Mouse (Mus musculus): ENCODE data around the gene Ugcg.

The Ugcg gene

GRCm38 (mm10) chr4:59188802-59189545, at the start of gene Ugcg:
Gene Ugcg, plus strand, starts transcription at chr4:59189257.
- DNase-seq (ENCODE audit: low spot score in 2 of 2), result peak; percentile 49 to 51

DNA sequence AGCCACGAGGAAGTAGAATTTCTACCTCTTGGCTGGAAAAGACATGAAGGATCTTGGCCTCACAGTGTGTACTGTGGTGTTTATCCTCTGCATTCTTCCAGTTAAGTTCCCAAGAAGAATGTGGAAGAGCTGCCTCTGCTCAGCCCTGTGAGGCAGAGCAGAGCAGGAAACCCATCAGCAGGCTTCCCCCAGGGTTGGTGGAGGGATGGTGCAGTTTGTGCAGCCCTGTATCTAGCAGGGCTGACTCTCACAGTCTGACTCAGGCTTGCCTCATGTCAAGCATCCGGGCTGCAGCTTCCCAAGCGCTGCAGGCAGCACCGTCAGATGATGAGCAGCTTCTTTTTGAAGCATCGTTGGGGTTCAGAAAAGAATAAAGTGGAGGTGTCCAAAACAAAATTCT, 40.0 kb upstream of the Ugcg start:
- no peak for DNase-seq (ENCODE audit: low spot score in 2 of 2)

GRCm38 (mm10) chr4:59150907-59151306, 38.1 kb upstream of the Ugcg start:
- no peak for DNase-seq (ENCODE audit: low spot score in 2 of 2)

DNA sequence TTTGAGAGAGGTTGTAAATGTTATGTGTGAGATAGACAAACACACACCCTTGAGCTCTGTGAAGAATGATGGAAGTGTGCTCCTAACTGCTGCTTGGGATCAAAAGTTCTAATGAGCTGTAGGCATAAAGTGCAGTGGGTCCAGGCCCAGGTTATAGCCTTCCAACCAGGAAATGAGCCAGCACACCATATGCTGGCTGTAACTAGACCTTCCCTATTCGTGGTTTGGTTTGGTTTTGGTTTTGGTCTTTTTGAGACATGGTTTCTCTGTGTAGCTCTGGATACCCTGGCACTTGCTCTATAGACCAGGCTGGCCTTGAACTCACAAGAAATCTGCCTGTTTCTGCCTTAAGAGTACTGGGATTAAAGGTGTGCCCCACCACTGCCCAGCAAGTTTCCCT, 37.1 kb upstream of the Ugcg start:
- no peak for DNase-seq (ENCODE audit: low spot score in 2 of 2)

- DNase-seq (ENCODE audit: low spot score in 2 of 2), result no peak
These were observed 32.0 kb upstream of the Ugcg start for GRCm38 (mm10) chr4:59156897-59157592.

DNA sequence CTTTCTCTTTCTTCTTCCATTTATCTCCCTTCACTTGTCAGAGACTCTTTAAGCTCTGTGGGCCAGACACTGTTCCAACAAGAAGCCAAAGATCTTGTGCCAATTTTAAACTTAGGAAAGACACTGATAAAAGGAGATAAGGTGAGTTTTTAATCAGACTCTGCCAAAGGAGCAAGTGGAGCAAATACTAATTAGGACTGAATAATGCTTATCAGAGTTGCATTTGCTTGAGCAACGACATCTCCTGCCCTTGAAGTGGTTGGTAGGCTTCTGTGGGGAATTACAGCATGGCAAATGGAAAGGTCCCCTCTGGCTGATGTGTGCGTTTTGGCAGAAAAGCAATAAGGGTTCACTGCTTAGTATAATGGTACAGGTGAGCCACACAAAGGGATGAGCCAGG, 31.4 kb upstream of the Ugcg start:
- no peak for DNase-seq (ENCODE audit: low spot score in 2 of 2)

DNA sequence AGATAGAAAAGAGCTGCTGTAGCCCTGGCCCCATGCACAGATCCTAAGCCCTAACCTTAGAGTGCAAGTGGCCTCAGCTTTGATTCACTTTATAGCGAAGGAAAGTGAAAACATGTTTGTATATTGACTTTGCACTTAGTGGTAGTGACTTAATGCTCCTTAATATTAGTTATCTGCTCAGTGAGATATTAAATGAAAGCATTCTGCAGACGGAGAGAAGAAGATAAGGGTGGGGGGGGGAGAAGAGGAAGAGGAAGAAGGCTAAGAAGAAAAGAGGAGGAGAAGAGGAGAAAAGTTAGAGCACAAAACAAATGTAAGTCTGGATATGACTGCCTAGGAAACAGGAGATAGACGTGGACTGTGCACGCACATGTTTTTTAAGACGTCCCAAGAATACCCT, 28.8 kb upstream of the Ugcg start:
- DNase-seq (ENCODE audit: low spot score in 2 of 2), result no peak

DNA sequence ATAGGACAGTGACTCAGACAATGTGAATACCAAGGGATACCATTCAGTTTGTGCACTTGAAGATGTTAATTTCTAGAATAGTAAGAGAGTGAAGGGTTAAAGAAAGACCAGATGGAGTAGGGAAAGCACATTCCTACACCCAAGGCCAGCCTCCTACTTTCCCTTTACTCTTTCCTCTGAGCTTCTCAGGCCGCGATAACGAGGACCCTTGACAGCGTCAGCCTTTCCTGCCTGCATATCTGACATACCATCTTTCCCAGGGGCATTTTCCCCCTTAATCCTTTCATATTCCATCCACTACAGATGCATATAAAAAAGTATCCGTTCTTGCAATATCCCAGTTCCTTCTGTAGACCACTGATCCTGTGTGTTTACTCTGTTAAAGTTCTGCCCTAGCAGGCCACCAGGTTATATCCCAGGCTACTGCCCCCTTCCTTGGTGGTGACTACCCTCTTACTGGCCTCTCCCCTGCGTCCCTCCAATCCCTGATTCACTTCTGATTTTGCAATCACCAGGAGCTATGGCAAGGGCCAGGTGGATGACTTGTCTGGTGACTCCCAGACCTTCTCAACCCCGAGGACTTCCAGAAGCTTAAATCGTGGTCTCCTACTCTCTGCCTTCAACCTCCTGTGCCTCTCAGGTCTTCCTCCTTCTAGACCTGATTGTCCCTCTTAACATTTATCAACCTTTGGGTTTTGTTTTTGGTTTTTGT, 27.9 kb upstream of the Ugcg start:
- no peak for DNase-seq (ENCODE audit: low spot score in 2 of 2)

DNA sequence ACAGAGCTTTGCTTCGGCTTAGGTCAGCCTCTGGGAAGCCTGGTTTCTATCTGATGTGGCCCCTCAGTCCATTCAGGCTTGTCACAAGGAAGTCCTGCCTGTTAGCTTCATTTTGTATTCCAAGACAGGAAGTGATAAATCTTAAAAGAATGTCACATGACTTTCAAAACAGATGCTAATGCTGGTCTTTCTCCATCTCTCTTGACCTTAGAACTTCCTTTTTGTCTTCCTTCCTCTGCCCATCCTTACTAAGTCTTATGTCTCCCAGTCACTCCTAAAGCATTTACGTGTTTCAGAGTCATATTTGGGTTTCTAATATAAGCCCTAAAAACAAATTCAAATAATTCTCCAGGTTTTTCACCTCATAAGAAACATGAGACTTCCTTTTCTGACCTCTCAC, 25.0 kb upstream of the Ugcg start:
- DNase-seq (ENCODE audit: low spot score in 2 of 2), result no peak

DNA sequence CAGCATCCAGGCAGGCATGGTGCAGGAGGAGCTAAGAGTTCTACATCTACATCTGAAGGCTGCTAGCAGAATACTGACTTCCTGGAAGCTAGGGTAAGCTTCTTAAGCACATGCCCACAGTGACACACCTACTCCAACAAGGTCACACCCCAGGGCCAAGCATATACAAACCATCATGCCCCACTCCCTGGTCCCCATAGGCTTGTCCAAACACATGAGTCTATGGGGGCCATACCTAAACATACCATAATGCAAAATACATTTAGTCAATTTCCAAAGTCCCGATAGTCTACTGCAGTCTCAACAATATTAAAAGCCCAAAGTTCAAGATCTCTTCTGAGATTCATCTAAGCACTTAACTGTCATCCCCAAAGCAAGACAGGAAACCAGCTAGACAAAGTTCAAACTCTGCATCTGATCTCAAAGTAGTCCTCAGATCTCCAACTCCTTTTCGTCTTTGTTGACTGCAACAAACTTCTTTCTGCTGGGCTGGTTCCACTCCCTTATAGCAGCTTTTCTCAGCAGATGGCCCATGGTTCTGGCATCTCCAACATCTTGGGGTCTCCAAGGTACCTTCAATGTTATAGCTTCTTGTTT, 21.7 kb upstream of the Ugcg start:
- no peak for DNase-seq (ENCODE audit: low spot score in 2 of 2)

- DNase-seq (ENCODE audit: low spot score in 2 of 2), result no peak
These were observed 19.1 kb upstream of the Ugcg start for GRCm38 (mm10) chr4:59169981-59170380.

- no peak for DNase-seq (ENCODE audit: low spot score in 2 of 2)
These were observed 16.4 kb upstream of the Ugcg start for GRCm38 (mm10) chr4:59172616-59173015.

- DNase-seq (ENCODE audit: low spot score in 2 of 2), result no peak
These were observed 15.7 kb upstream of the Ugcg start for GRCm38 (mm10) chr4:59173181-59173922.

DNA sequence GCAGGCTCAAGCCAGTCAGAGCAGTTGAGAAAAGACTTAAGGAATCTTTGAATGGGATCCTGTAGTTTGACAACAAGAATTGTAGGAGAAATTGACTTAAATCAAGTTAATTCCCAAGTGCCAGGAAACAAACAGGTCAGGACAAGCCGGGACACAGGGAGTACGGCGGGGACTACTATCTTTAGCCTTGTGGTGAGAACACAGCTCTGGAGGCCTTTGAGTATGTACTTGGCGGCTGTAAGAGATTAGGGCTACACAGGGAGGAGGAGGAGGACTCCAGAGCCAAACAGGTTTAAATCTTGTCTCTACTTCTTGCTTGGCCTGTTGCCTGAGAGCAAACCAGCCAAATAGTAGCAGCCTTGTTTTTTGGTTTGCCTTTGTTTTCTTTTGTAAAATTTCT, 14.1 kb upstream of the Ugcg start:
- DNase-seq (ENCODE audit: low spot score in 2 of 2), result no peak

DNA sequence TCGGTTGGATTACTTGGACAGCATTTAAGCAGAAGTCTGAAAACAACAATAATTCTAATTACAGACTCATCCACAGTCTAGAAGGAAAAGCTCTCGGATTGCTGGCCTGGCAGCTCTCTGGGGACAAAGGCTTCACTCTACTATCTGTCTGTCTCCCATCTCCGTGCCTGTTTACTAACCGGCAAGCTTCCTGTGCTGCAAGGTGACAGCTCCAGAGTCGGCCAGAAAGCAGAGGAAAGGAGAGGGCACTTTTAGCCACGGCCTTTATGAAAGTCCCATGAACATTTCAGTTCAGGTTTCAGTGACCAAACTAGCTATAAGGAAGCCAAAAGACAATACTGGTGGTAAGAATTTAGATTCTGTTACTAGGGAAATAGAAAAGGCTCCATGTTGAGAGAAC, 13.1 kb upstream of the Ugcg start:
- no peak for DNase-seq (ENCODE audit: low spot score in 2 of 2)

DNA sequence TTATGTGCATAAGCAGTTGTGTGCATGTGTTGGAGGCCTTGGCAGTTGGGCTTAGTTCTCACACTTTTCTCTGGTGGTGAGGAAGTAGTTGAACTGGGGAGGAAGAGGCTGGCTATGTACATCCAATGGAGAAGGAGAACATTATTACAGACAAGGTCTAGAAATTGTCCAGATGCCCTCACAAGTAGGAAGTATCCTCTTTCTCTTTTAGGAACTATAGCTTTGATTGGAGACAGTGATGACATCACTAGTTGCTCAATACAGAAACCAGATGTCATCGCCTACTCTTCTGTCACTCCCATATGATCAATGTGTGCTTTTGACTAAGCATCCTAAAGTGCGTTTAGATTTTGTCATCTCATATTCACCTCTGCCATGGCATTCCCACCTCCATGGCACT, 11.5 kb upstream of the Ugcg start:
- DNase-seq (ENCODE audit: low spot score in 2 of 2), result no peak

DNA sequence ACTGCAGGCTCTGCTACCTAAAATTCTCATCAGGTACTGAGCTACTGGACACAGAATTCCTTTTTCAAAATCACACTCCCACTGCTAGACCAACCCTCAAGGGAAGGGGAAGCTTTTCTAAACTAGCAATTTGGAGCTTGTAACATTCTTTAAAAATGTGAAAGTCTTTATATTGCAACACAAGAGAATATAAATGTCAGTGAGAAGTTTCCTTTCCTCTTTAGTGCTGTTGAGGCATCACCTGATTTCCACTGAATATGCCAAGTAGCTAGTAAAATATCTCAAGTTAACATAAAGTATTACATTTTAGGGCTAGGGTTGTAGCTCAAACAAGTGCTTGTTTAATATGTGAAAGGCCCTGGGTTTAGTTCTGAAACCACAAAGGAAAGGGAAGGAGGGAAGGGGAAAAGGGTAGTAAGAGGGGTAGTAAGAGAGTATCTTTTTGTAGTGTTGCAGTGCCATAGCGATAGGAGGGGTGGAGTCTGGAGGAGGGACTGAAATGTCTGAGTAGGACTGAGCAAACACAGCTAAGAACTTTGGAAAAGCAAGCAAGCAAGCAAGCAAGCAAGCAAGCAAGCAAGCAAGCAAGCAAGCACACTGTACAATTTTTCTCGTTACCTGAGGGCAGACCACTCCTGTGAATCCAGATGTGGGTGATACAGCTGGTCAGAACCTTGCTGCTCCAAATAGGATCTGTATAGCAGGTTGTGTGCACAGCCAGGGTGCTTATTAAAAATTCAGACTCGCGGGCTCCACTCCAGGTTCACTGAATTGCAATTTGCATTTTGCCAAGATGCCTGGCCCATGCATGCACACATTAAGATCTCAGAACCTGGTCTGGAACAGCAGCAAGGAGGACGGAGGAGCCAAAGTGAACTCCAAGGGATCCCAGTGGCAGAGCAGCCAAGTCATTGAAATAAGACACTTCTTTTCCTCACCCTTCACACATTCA, 7.5 kb upstream of the Ugcg start:
- no peak for DNase-seq (ENCODE audit: low spot score in 2 of 2)

- DNase-seq (ENCODE audit: low spot score in 2 of 2), result no peak
These were observed 3.4 kb upstream of the Ugcg start for GRCm38 (mm10) chr4:59185671-59186070.

DNA sequence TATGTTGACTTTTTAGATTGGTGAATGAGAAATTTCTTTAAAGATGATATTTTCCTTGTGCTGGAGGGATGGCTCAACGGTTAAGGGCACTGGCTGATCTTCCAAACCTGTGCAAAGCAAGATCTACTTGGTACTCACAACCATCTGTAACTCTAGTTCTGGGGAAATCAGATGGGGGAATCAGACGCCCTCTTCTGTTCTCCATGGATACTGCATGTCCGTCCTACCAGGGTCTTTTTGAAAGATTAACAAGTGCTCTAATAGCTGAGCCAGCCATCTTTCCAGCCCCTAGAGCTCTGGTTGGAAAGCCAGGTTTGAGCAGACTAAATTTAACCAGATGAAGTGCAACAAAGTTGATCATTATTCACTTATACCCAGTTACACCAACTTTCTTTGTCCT, 1.8 kb upstream of the Ugcg start:
- no peak for DNase-seq (ENCODE audit: low spot score in 2 of 2)

DNA sequence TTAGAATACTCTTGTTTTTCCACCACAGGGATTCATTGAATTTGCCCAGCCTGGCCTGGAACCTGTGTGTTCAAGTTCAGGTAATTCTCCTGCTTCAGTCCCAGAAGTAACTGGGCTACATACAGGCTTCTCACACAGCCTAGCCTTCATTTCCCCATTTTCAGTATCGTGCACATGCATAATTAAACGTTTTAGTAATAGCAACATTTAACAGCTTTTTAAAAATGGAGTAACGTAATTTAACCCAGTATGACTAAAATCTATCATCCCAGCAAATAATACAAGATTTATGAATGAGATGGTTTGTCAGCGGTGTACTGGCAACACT, 619 bp upstream of the Ugcg start:
- no peak for DNase-seq (ENCODE audit: low spot score in 2 of 2)

Data from frontal cortex, postnatal 14 days (tissue).